ENCODE assay signal across 8 mouse cellular contexts in genomic region chr2:84556888-84557514, GRCm38 (mm10).
DNase-seq lines count a peak whose midpoint lies in the region; TF ChIP-seq lines count a peak whose summit lies in the region.

No protein-coding gene starts in this region.

- DNase-seq in heart, adult 11 months, result peak; percentile 77
- no peak for DNase-seq in heart, adult 9 months (ENCODE audit: low spot score in 2 of 2)
- peak; percentile 60 for DNase-seq in NIH3T3 (ENCODE audit: low read depth)
- DNase-seq in heart, embryonic 10.5 days (ENCODE audit: low spot score), result no peak
- DNase-seq in left cerebral cortex, adult 2 months (ENCODE audit: extremely low spot score in 1 of 2, low spot score in 2 of 2), result peak in 1 of 2 experiments; percentile 55
- DNase-seq in layer of hippocampus, postnatal 25 days (ENCODE audit: extremely low spot score in 1 of 2, low spot score in 1 of 2), result no peak
- DNase-seq in layer of hippocampus, adult 9-11 months, result no peak

- 50% methylated on average over 10 of the region's 10 CpGs for WGBS in heart, embryonic 10.5 days

- no peaks in the 10 kb centered on the region; the same call in 1 of the 2 replicates for H3K4me1 ChIP-seq in heart, embryonic 10.5 days

- no peaks in the 10 kb centered on the region for H3K9me3 ChIP-seq in heart, embryonic 10.5 days

- TF ChIP-seq POLR2A in myocyte (IDR thresholded peaks at IDR 0.05; ENCODE audit: insufficient read length, low read depth), result no peak

- no peaks in the 10 kb centered on the region for H3K79me2 ChIP-seq in myocyte (ENCODE audit: control insufficient read depth, insufficient read depth)

- H3ac ChIP-seq in myocyte (ENCODE audit: control insufficient read depth, insufficient read length), result no peak overlapping the region

- no peaks in the 10 kb centered on the region for H3K27me3 ChIP-seq in heart, embryonic 10.5 days (ENCODE audit: insufficient read depth, poor library complexity, severe bottlenecking)
- H3K27me3 ChIP-seq in myocyte (ENCODE audit: control insufficient read depth, insufficient read depth, insufficient read length), result no peaks in the 10 kb centered on the region

- H3K4me2 ChIP-seq in myocyte (ENCODE audit: low read depth), result peak overlapping the region; percentile 66

- intact Hi-C loops in left cerebral cortex, adult 2 months (cut with DNase I), result loop anchor here (1.0 to 10.0 kb wide), 3 partner anchors 45 to 328 kb away; partner anchors contain the start of gene Rtn4rl2

- H3K4me3 ChIP-seq in heart, embryonic 10.5 days, result peak overlapping the region; percentile 41
- no peak overlapping the region for H3K4me3 ChIP-seq in left cerebral cortex, adult 2 months
- peak overlapping the region; percentile 12 for H3K4me3 ChIP-seq in myocyte

- TF ChIP-seq CTCF in left cerebral cortex, adult 2 months (IDR thresholded peaks at IDR 0.05), result peak; percentile 46

- no peak overlapping the region for H3K27ac ChIP-seq in heart, embryonic 10.5 days
- H3K27ac ChIP-seq in left cerebral cortex, adult 2 months, result peak overlapping the region; percentile 81

- no peaks in the 10 kb centered on the region for H3K36me3 ChIP-seq in heart, embryonic 10.5 days
- H3K36me3 ChIP-seq in myocyte (ENCODE audit: control insufficient read depth, insufficient read depth), result no peaks in the 10 kb centered on the region

TF ChIP-seq in myocyte, 11 proteins besides CTCF, POLR2A, EP300 and RAD21:
- TF ChIP-seq CEBPB (IDR thresholded peaks at IDR 0.05; ENCODE audit: insufficient read depth, poor library complexity, severe bottlenecking), result no peak
- TF ChIP-seq TCF3 (IDR thresholded peaks at IDR 0.05; ENCODE audit: insufficient read length, low read depth), result no peak
- TF ChIP-seq MYOD1 (IDR thresholded peaks at IDR 0.05; ENCODE audit: control insufficient read depth in 1 of 3, insufficient read length in 2 of 3, low read depth in 2 of 3), result no peak
TF ChIP-seq in myocyte: peak in this region for 0.

Comparison
In these comparisons a context has a peak if more than half of its experiments do, and no peak if none do; other contexts are left out.
1. DNase-seq: peak in heart, adult 11 months (single experiment) and NIH3T3 (single experiment); none in heart, adult 9 months (0 of 2), heart, embryonic 10.5 days (single experiment), layer of hippocampus, postnatal 25 days (0 of 2) and layer of hippocampus, adult 9-11 months (single experiment).